Mouse (Mus musculus): Measurements from ENCODE around the gene Prdx2. TPM values are rescaled to one million over a fixed set of nuclear protein-coding genes. Genes with fewer than 3 reads are reported as not detected.

The Prdx2 gene
- polyA plus RNA-seq, 1 experiment from 2014 or later, result 1,271 TPM

DNA sequence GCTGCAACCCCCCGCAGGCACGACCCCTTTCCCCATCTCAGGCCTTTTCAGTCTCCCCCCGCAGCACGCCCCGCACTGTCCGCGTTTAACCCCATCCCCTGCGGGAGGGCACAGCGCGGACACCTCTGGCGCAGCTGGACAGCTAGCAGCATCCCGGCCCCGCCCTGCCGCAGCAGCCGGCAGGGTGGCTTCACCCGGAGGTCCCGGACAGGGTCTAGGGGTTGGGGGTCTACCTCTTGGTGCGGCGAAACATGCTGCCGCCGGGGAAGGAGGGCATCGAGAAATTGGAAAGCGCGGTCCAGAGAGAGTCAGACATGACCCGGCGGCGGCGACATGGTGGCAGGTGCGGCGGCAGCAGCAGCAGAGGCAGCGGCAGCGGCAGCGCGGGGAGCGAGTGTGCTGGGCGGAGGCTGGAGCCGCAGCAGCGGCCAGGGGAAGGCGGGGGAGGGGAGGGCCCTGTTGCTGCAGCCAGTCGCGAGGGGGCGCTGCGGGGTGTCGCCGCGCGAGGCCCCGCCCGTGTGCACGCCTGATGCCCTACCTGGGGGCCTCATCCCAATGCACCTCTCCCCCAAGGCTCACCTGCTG is 32.3 kb upstream of the Prdx2 start, which contains the start of gene Mast1:
Gene Mast1 (minus strand): TSS at position 398 of the 585 bp plus-strand sequence.
- under 1% methylated on average over 48 of the region's 50 CpGs for WGBS
- peak within 1 kb of the TSS; percentile 89 for H3K27ac ChIP-seq
- H3K4me1 ChIP-seq, result peaks cover 39% of the 10 kb centered on the region
- H3K4me3 ChIP-seq (replicated peaks), result peak within 1 kb of the TSS; percentile 69
- peak within 1 kb of the TSS; percentile 96 for H3K4me2 ChIP-seq
- no peaks in the 10 kb centered on the region for H3K36me3 ChIP-seq (replicated peaks)
- peaks cover 51% of the 10 kb centered on the region for H3K27me3 ChIP-seq
- peak within 1 kb of the TSS; percentile 80 for H3K9ac ChIP-seq
- no peaks in the 10 kb centered on the region for H3K9me3 ChIP-seq
- ATAC-seq (ENCODE audit: low FRiP score), result peak; percentile 65

DNA sequence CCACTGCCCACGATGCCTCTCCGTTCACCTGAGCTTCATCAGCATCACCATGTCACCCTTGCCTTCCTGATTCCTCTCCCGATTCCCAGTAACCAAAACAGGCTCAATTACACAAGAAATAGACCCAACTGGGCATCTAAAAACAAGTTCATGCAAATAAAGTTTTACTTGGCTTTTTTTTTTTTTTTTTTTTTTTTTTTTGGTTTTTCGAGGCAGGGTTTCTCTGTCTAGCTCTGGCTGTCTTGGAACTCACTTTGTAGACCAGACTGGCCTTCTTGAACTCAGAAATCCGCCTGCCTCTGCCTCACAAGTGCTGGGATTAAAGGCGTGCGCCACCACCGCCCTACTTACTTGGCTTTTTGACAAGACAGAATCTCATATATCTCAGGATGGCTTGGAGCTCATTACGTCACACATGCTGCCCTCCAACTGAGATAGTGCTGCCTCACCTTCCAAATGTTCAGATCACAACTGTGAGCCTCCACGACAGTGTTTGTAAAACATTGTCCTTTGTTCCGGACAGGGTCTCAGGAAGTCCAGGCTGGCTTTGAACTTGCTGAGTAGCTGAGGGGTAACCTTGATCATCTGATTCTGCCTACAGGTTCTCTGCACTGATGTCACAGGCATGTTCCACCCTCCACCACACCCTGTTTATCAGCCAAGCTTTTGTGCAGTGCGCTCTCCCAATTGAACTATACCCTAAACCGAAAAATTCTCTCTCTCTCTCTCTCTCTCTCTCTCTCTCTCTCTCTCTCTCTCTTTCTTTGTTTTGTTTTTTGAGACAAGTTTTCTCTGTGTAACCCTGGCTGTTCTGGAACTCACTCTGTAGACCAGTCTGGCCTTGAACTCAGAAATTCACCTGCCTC is 31.5 kb upstream of the Prdx2 start:
- peak overlapping the region; percentile 96 for H3K4me2 ChIP-seq
- peaks cover 39% of the 10 kb centered on the region for H3K4me1 ChIP-seq
- no peak overlapping the region for H3K27ac ChIP-seq
- no peak for ATAC-seq (ENCODE audit: low FRiP score)
- H3K9ac ChIP-seq, result peak overlapping the region; percentile 80; the same call in 1 of the 2 replicates
- H3K27me3 ChIP-seq, result peaks cover 44% of the 10 kb centered on the region
- H3K4me3 ChIP-seq (replicated peaks), result peak overlapping the region; percentile 69
- no peaks in the 10 kb centered on the region for H3K9me3 ChIP-seq
- H3K36me3 ChIP-seq (replicated peaks), result no peaks in the 10 kb centered on the region
- WGBS, result 69% methylated on average over 13 of the region's 13 CpGs

DNA sequence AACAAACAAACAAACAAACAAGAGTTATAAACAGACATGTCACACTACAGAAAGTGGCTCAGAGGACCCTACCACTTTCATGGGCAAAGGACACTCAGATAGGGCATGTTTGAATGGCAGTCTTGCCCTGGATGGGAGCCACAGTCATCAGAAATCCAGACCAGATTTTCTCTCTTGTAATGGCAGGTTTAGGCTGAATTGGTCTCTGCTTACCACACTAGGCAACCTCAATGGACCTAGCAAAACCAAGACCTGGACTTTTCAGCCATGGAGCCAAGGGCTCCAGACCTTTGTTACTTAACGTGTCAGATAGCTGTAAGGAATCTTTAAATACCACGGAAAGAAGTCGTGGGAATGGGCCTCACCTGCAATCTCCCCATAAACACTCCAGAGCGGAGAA is 25.7 kb upstream of the Prdx2 start:
- Histone ChIP-seq H3K27ac (no peak overlapping the region), H3K27me3 (peaks cover 65% of the 10 kb centered on the region), H3K9ac (no peak overlapping the region), H3K9me3 (no peaks in the 10 kb centered on the region), H3K4me2 (no peak overlapping the region), H3K4me1 (peaks cover 29% of the 10 kb centered on the region), H3K36me3 (replicated peaks) (no peaks in the 10 kb centered on the region), H3K4me3 (replicated peaks) (peak overlapping the region; percentile 70; the same call in 1 of the 2 replicates)
- 17% methylated on average over 4 of the region's 4 CpGs for WGBS
- no peak for ATAC-seq (ENCODE audit: low FRiP score)

GRCm38 (mm10) chr8:84944478-84945160 is 24.8 kb upstream of the Prdx2 start:
- Histone ChIP-seq H3K4me3 (replicated peaks) (peak overlapping the region; percentile 70), H3K9me3 (no peaks in the 10 kb centered on the region), H3K9ac (no peak overlapping the region), H3K27me3 (peaks cover 66% of the 10 kb centered on the region), H3K4me2 (peak overlapping the region; percentile 98), H3K27ac (no peak overlapping the region), H3K36me3 (replicated peaks) (no peaks in the 10 kb centered on the region), H3K4me1 (peaks cover 29% of the 10 kb centered on the region)
- ATAC-seq (ENCODE audit: low FRiP score), result peak; percentile 31
- WGBS, result 2% methylated on average over 26 of the region's 26 CpGs

DNA sequence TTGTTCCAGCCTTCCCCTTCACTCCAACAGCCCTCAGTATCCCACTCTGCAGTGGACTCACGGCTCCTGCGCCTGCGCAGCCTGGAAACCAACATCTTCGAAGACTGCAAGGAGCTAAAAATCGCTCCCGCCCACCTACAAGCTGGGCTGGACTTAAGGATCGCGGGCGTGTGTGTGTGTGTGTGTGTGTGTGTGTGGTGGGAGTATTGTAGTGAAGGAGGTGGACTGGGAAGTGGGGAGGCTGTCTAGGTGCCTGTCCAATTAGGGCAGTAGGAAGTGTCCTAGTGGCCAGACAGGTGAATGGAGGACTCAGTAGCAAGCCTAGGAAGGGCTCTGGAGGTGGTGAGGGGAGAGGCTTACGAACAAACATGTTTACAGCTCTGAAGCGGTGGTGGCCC is 24.2 kb upstream of the Prdx2 start:
- 3% methylated on average over 11 of the region's 11 CpGs for WGBS

DNA sequence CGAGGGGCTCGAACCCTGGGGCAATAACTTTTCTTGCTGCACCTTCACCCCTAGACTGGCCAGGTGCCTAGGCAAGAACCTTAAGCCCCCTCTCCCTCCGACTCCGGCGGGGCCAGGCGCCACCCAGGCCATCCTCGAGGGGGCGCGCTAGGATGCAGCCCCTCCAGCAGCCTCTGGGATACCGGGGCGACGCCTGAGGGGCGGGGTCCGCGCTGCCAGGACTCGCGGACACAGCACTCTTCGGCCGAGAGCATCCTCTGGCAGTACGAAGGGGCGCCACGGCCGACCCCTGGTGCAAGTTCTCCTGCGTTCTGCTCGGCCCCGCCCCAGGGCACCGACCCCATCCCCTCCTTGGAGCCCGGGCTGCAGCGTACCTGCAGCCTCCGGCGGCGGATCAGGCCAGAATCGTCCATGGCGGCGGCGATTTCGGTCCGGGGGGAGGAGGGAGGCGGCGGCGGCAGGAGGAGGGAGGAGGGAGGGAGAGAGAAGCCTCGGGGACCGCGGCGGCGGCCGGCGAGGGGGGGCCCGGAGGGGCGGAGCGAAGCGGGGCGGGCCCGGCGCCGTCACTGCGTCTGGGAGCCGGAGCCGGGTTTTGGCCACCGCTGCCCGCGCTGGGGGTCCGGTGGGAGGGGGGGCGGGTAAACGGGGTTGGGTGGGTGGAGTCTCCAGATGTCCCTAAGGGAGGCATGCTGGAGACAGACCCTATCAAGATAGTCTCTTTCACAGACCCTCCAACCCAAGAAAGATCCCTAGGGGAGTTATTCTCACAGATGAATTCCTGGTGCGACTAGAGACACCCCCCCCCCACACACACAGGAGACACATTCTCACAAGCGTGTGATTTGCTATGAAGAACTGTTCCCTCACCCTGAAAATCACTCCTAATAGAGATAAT is 23.5 kb upstream of the Prdx2 start:
- H3K4me2 ChIP-seq, result peak overlapping the region; percentile 98
- peak overlapping the region; percentile 69 for H3K9ac ChIP-seq
- peak overlapping the region; percentile 70 for H3K4me3 ChIP-seq (replicated peaks)
- peak overlapping the region; percentile 59; the same call in 1 of the 2 replicates for H3K27ac ChIP-seq
- no peaks in the 10 kb centered on the region for H3K36me3 ChIP-seq (replicated peaks)
- peaks cover 29% of the 10 kb centered on the region for H3K4me1 ChIP-seq
- no peaks in the 10 kb centered on the region for H3K9me3 ChIP-seq
- peaks cover 76% of the 10 kb centered on the region for H3K27me3 ChIP-seq
- under 1% methylated on average over 60 of the region's 67 CpGs for WGBS
- peak; percentile 77 for ATAC-seq (ENCODE audit: low FRiP score)

More for the DNA sequence above, 24.2 kb upstream of the Prdx2 start:
- Histone ChIP-seq H3K27ac (no peak overlapping the region), H3K4me1 (peaks cover 29% of the 10 kb centered on the region), H3K9me3 (no peaks in the 10 kb centered on the region), H3K4me2 (peak overlapping the region; percentile 98), H3K4me3 (replicated peaks) (peak overlapping the region; percentile 70), H3K9ac (peak overlapping the region; percentile 69; the same call in 1 of the 2 replicates), H3K36me3 (replicated peaks) (no peaks in the 10 kb centered on the region), H3K27me3 (peaks cover 72% of the 10 kb centered on the region)
- peak; percentile 27; the same call in 1 of the 2 replicates for ATAC-seq (ENCODE audit: low FRiP score)

DNA sequence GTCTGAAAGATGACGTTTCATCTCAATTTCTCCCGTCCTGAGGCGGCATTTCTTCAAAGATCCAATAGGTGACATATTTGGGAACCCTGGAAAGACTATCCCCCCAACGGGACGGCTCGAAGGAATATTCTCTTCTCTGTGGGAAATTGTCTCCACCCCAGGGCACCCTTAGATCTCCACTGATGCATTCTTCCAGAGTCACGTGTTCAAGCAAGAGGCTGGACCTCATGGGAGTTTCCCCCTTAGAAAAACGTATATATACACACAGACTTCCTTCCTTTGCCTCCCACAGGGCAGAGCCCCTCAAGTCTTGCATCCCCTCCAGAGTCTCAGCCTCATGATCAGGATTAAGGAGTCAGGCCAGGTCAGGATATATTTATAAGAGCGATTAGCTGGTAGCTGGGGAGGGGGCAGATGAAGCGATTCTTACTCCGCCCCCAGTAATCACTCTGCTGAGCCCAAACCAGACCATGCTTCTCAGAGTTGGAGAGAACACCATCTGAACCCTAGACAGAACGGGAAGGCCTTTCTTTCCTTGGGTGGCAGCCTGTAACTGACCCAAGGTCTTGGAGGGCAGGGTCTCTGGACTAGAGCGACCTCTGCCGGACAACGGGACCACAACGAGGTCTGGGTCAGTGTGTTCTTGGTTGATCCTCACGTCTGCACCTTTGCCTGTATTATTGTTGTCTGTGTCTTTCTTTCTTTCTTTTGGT is 22.7 kb upstream of the Prdx2 start, which contains the start of gene Rtbdn:
Gene Rtbdn (plus strand): TSS at position 464 of the 713 bp plus-strand sequence.
- ATAC-seq (ENCODE audit: low FRiP score), result 0 out of 2 replicates have a peak, but pooled peaks have one; percentile 24
- 8% methylated on average over 17 of the region's 17 CpGs for WGBS
- no peaks in the 10 kb centered on the region for H3K36me3 ChIP-seq (replicated peaks)
- H3K4me3 ChIP-seq (replicated peaks), result peak within 1 kb of the TSS; percentile 70
- peaks cover 79% of the 10 kb centered on the region for H3K27me3 ChIP-seq
- peaks cover 29% of the 10 kb centered on the region for H3K4me1 ChIP-seq
- peak within 1 kb of the TSS; percentile 98 for H3K4me2 ChIP-seq
- peak within 1 kb of the TSS; percentile 59; the same call in 1 of the 2 replicates for H3K27ac ChIP-seq
- H3K9me3 ChIP-seq, result no peaks in the 10 kb centered on the region
- H3K9ac ChIP-seq, result peak within 1 kb of the TSS; percentile 69

DNA sequence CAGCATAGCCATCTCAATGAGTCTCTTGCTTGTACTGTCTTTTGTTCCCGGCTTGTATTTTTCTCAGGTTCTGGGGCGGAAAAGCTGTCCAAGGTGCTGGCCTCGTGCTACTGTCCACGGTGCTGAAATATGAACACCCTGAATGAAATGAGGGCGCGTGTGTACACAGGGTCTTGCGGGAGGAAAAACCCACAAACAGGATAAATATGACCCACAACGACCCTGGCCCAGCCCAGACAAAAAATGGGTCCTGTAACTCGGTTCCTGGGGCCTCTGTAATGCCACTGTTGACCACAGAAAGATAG is 22.2 kb upstream of the Prdx2 start:
- WGBS, result 10% methylated on average over 9 of the region's 9 CpGs
- H3K27ac ChIP-seq, result no peak overlapping the region
- no peaks in the 10 kb centered on the region for H3K9me3 ChIP-seq
- H3K9ac ChIP-seq, result no peak overlapping the region
- ATAC-seq (ENCODE audit: low FRiP score), result no peak
- no peak overlapping the region for H3K4me2 ChIP-seq
- peaks cover 82% of the 10 kb centered on the region for H3K27me3 ChIP-seq
- no peak overlapping the region for H3K4me3 ChIP-seq (replicated peaks)
- peaks cover 29% of the 10 kb centered on the region for H3K4me1 ChIP-seq
- H3K36me3 ChIP-seq (replicated peaks), result no peaks in the 10 kb centered on the region

DNA sequence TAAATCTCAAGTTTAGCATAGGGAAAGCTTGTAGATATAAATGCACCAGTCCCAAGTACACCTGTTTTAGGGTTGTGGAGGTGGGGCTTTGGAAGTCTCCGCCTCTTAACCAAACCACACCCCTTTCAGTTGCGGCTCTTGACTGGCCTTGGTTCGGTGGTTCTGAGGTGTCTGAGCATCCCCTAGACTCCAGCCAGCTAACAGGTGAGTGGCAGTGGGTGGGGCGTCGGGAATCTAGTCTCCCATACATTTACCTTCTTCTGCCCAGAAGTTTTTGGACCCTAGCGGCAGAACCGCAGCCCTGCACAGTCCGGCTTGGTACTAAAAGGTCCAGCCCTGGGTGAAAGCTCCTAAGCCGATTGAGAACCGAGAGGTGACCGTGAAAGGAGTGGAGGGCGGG is 19.6 kb upstream of the Prdx2 start:
- peaks cover 77% of the 10 kb centered on the region for H3K27me3 ChIP-seq
- 16% methylated on average over 12 of the region's 12 CpGs for WGBS
- no peak overlapping the region for H3K4me2 ChIP-seq
- ATAC-seq (ENCODE audit: low FRiP score), result no peak
- no peak overlapping the region for H3K4me3 ChIP-seq (replicated peaks)
- no peak overlapping the region for H3K27ac ChIP-seq
- no peaks in the 10 kb centered on the region for H3K36me3 ChIP-seq (replicated peaks)
- no peaks in the 10 kb centered on the region for H3K9me3 ChIP-seq
- no peak overlapping the region for H3K9ac ChIP-seq
- H3K4me1 ChIP-seq, result peaks cover 26% of the 10 kb centered on the region

DNA sequence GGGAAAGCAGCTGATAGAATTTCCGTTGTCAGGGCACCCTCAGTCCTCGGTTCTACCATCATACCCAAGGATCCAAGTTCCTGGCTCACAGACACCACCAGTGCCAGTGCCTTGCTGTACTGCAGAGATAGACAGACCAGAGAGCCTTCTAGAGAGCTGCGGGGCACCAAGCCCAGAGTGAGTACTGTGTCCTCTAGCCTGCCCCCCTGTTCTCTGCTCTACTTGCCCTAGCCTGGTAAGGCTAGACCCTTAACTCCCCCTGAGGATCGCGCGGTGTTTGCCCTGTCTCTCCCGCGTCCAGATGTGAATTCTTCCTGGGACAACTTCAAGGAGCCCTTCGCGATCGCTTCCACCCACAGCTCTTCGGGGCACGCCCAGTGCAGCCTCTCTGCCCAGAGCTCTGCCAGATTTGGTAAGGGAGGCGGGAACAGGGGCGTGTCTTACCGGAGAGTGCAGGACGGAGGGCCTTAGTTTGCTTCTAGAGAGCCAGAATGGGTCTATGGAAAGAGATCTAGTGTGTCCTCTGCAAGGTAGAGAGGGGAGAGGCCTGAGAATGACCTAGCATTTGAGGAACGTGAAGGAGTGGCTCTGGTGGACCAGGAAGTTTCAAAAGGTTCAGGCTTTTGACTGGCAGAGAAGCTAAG is 16.7 kb upstream of the Prdx2 start:
- peaks cover 11% of the 10 kb centered on the region for H3K36me3 ChIP-seq (replicated peaks)
- no peak for ATAC-seq (ENCODE audit: low FRiP score)
- no peak overlapping the region for H3K4me3 ChIP-seq (replicated peaks)
- WGBS, result 11% methylated on average over 18 of the region's 18 CpGs
- peaks cover 50% of the 10 kb centered on the region for H3K27me3 ChIP-seq
- H3K4me2 ChIP-seq, result no peak overlapping the region
- H3K27ac ChIP-seq, result no peak overlapping the region
- no peaks in the 10 kb centered on the region for H3K9me3 ChIP-seq
- no peak overlapping the region for H3K9ac ChIP-seq
- 0 out of 2 replicates have a peak, but pooled peaks cover 3% of the 10 kb centered on the region for H3K4me1 ChIP-seq

Measured in forebrain, embryonic 12.5 days (tissue).